Comparison of ENCODE assay signal across 10 mouse cellular contexts in genomic region chr3:89417131-89417530, GRCm38 (mm10). TPM values are rescaled to one million over a fixed set of nuclear protein-coding genes. Genes with fewer than 3 reads are reported as not detected.
DNase-seq lines count a peak whose midpoint lies in the region; ATAC-seq and TF ChIP-seq lines count a peak whose summit lies in the region.
"Had no signal": no experiment of that assay in that cellular context is flagged by ENCODE, and none has a peak within 500 bp of the region (broad histone marks: within the 10 kb centered on the region; RNA-seq: fewer than 3 reads in every experiment).

No protein-coding gene starts in this region.

- peak overlapping the region; percentile 85 for H3K4me3 ChIP-seq in gastrocnemius, adult 2 months
- H3K4me3 ChIP-seq in ES-Bruce4 (ENCODE audit: low read depth, low read length), result peak overlapping the region; percentile 80
- H3K4me3 ChIP-seq in hindbrain, embryonic 10.5 days, result peak overlapping the region; percentile 70
- H3K4me3 ChIP-seq in liver, embryonic 16.5 days (ENCODE audit: low read depth, low read length), result peak overlapping the region; percentile 83

- H3K9me3 ChIP-seq in ES-Bruce4 (replicated peaks; ENCODE audit: control insufficient read depth, insufficient read depth, low read length, poor library complexity, severe bottlenecking), result no peaks in the 10 kb centered on the region
- no peaks in the 10 kb centered on the region for H3K9me3 ChIP-seq in hindbrain, embryonic 10.5 days
- H3K9me3 ChIP-seq in liver, embryonic 16.5 days (replicated peaks; ENCODE audit: control insufficient read depth, low read length), result no peaks in the 10 kb centered on the region

- intact Hi-C loops in gastrocnemius, adult 2 months (cut with DNase I), result no loop called here

- peaks cover 26% of the 10 kb centered on the region for H3K36me3 ChIP-seq in ES-Bruce4 (ENCODE audit: control insufficient read depth, insufficient read depth, low read length, poor library complexity, severe bottlenecking)
- H3K36me3 ChIP-seq in hindbrain, embryonic 10.5 days, result peaks cover 38% of the 10 kb centered on the region
- peaks cover 29% of the 10 kb centered on the region for H3K36me3 ChIP-seq in liver, embryonic 16.5 days (ENCODE audit: control insufficient read depth, insufficient read depth)

- TF ChIP-seq CTCF in gastrocnemius, adult 2 months (IDR thresholded peaks at IDR 0.05), result no peak
- TF ChIP-seq CTCF in ES-Bruce4 (IDR thresholded peaks at IDR 0.05; ENCODE audit: low read depth, low read length), result no peak

- TF ChIP-seq EP300 in ES-Bruce4 (IDR thresholded peaks at IDR 0.05; ENCODE audit: insufficient read depth, low read depth, low read length), result no peak

- no peak overlapping the region for H3K27ac ChIP-seq in gastrocnemius, adult 2 months
- peak overlapping the region; percentile 79 for H3K27ac ChIP-seq in ES-Bruce4 (ENCODE audit: insufficient read depth, low read length)
- H3K27ac ChIP-seq in hindbrain, embryonic 10.5 days, result peak overlapping the region; percentile 96
- peak overlapping the region; percentile 81 for H3K27ac ChIP-seq in liver, embryonic 16.5 days (ENCODE audit: low read length)

- H3K27me3 ChIP-seq in ES-Bruce4 (ENCODE audit: control insufficient read depth, insufficient read depth, low read length, poor library complexity, severe bottlenecking), result no peaks in the 10 kb centered on the region
- H3K27me3 ChIP-seq in hindbrain, embryonic 10.5 days (ENCODE audit: insufficient read depth, poor library complexity, severe bottlenecking), result no peaks in the 10 kb centered on the region
- H3K27me3 ChIP-seq in liver, embryonic 16.5 days (ENCODE audit: control insufficient read depth, insufficient read depth, low read depth, low read length), result no peaks in the 10 kb centered on the region

- H3K9ac ChIP-seq in ES-Bruce4 (ENCODE audit: low read depth, poor library complexity, severe bottlenecking), result peak overlapping the region; percentile 89
- H3K9ac ChIP-seq in liver, embryonic 16.5 days (ENCODE audit: low read depth, low read length), result peak overlapping the region; percentile 71

- H3K4me1 ChIP-seq in ES-Bruce4 (ENCODE audit: control insufficient read depth, insufficient read depth, low read length), result no peaks in the 10 kb centered on the region
- H3K4me1 ChIP-seq in hindbrain, embryonic 10.5 days (replicated peaks), result peaks cover 42% of the 10 kb centered on the region
- H3K4me1 ChIP-seq in liver, embryonic 16.5 days (ENCODE audit: control insufficient read depth, low read depth, low read length), result peaks cover 34% of the 10 kb centered on the region

- no peak for TF ChIP-seq POLR2A in ES-Bruce4 (IDR thresholded peaks at IDR 0.05; ENCODE audit: insufficient read depth, low read length)

- DNase-seq in gastrocnemius, adult 2 months, result no peak
- no peak for DNase-seq in gastrocnemius, adult 8-10 months (ENCODE audit: low spot score in 2 of 2)
- DNase-seq in hindbrain, embryonic 10.5 days (ENCODE audit: low spot score), result no peak
- DNase-seq in T-cell, adult 2 months (ENCODE audit: low spot score), result no peak
- DNase-seq in urinary bladder, adult 18-20 months (ENCODE audit: low spot score in 2 of 2), result no peak
- DNase-seq: adrenal gland, postnatal 25 days; lung, adult 2 months had no signal

- 37% methylated on average over 2 of the region's 2 CpGs for WGBS in hindbrain, embryonic 10.5 days
- WGBS in liver, embryonic 16.5 days (ENCODE audit: insufficient replicate concordance), result 8% methylated on average over 2 of the region's 2 CpGs

- H3K4me2 ChIP-seq in liver, embryonic 16.5 days (ENCODE audit: low read depth, low read length), result peak overlapping the region; percentile 65

- ATAC-seq in liver, embryonic 16.5 days (ENCODE audit: low read depth), result no peak
- no peak for ATAC-seq in monocyte, adult 5-6 weeks (replicated peaks; ENCODE audit: insufficient number of reproducible peaks, low FRiP score, low TSS enrichment, poor library complexity, severe bottlenecking)

RNA-seq across cellular contexts. Expression of gene Cks1b, which starts 1.1 kb away (rescaled TPM):
- total RNA-seq in gastrocnemius, adult 2 months (2021), result 1 to 10 TPM; 1.8 to 2.5 TPM
- total RNA-seq in gastrocnemius, adult 8-10 months (2022), result 1 to 10 TPM; 2.3 to 3.4 (median 2.6) TPM
- polyA plus RNA-seq in ES-Bruce4 (2011; ENCODE audit: insufficient read depth, insufficient read length, low read depth, missing spikeins), result 290 and 304 TPM in 2 replicates
- 535 and 648 TPM in 2 replicates for polyA plus RNA-seq in hindbrain, embryonic 10.5 days (2016; fragmentation: Nextera tagmentation; extraction: Ambion mirVana)
- 176 and 206 TPM in 2 replicates for polyA plus RNA-seq in liver, embryonic 16.5 days (2015; fragmentation: Nextera tagmentation; extraction: Ambion mirVana)
- 7.5 to 10.2 TPM (median 8.1 TPM) in 3 replicates for total RNA-seq in monocyte, adult 5-6 weeks (2017)

RNA-seq across cellular contexts. Expression of gene Shc1, which starts 1.1 kb away (rescaled TPM):
- 10 to 100 TPM; 15.0 to 17.2 TPM for total RNA-seq in gastrocnemius, adult 2 months (2021)
- total RNA-seq in gastrocnemius, adult 8-10 months (2022), result 10 to 100 TPM; 14.1 to 20.6 (median 17.7) TPM
- polyA plus RNA-seq in ES-Bruce4 (2011; ENCODE audit: insufficient read depth, insufficient read length, low read depth, missing spikeins), result 87.4 and 88.9 TPM in 2 replicates
- 58.3 and 68.1 TPM in 2 replicates for polyA plus RNA-seq in hindbrain, embryonic 10.5 days (2016; fragmentation: Nextera tagmentation; extraction: Ambion mirVana)
- polyA plus RNA-seq in liver, embryonic 16.5 days (2015; fragmentation: Nextera tagmentation; extraction: Ambion mirVana), result 43.2 and 46.0 TPM in 2 replicates
- 48.9 to 65.4 TPM (median 58.4 TPM) in 3 replicates for total RNA-seq in monocyte, adult 5-6 weeks (2017)

RNA-seq across cellular contexts. Expression of gene Flad1, which starts 5.5 kb away (rescaled TPM):
- total RNA-seq in gastrocnemius, adult 2 months (2021), result 10 to 100 TPM; 40.8 to 56.4 TPM
- total RNA-seq in gastrocnemius, adult 8-10 months (2022), result 10 to 100 TPM; 37.8 to 46.1 (median 41.6) TPM
- polyA plus RNA-seq in ES-Bruce4 (2011; ENCODE audit: insufficient read depth, insufficient read length, low read depth, missing spikeins), result 16.5 and 25.1 TPM in 2 replicates
- 28.3 and 31.9 TPM in 2 replicates for polyA plus RNA-seq in hindbrain, embryonic 10.5 days (2016; fragmentation: Nextera tagmentation; extraction: Ambion mirVana)
- 14.9 and 15.1 TPM in 2 replicates for polyA plus RNA-seq in liver, embryonic 16.5 days (2015; fragmentation: Nextera tagmentation; extraction: Ambion mirVana)
- 16.5 to 22.8 TPM (median 22.4 TPM) in 3 replicates for total RNA-seq in monocyte, adult 5-6 weeks (2017)

RNA-seq across cellular contexts. Expression of gene Pygo2, which starts 12.9 kb away (rescaled TPM):
- 10 to 100 TPM in 1 of 2 experiments, 1 to 10 TPM in 1; 9.5 to 10.1 TPM for total RNA-seq in gastrocnemius, adult 2 months (2021)
- 10 to 100 TPM in 3 of 4 experiments, 1 to 10 TPM in 1; 9.2 to 12.3 (median 10.1) TPM for total RNA-seq in gastrocnemius, adult 8-10 months (2022)
- polyA plus RNA-seq in ES-Bruce4 (2011; ENCODE audit: insufficient read depth, insufficient read length, low read depth, missing spikeins), result 41.7 and 43.3 TPM in 2 replicates
- 46.0 and 50.4 TPM in 2 replicates for polyA plus RNA-seq in hindbrain, embryonic 10.5 days (2016; fragmentation: Nextera tagmentation; extraction: Ambion mirVana)
- polyA plus RNA-seq in liver, embryonic 16.5 days (2015; fragmentation: Nextera tagmentation; extraction: Ambion mirVana), result 6.6 and 8.7 TPM in 2 replicates
- total RNA-seq in monocyte, adult 5-6 weeks (2017), result 11.0 to 18.5 TPM (median 17.6 TPM) in 3 replicates

RNA-seq across cellular contexts. Expression of gene Lenep, which starts 14.5 kb away (rescaled TPM):
- 1 to 10 TPM in 1 of 2 experiments, under 1 TPM in 1; 0.41 to 2.1 TPM for total RNA-seq in gastrocnemius, adult 2 months (2021)
- 1 to 10 TPM in 1 of 4 experiments, not detected in 3; 2.8 TPM for total RNA-seq in gastrocnemius, adult 8-10 months (2022)
- not detected in 2 replicates for polyA plus RNA-seq in ES-Bruce4 (2011; ENCODE audit: insufficient read depth, insufficient read length, low read depth, missing spikeins)
- 1.7 TPM in 1 of 2 replicates, not detected in the other for polyA plus RNA-seq in hindbrain, embryonic 10.5 days (2016; fragmentation: Nextera tagmentation; extraction: Ambion mirVana)
- not detected in 2 replicates for polyA plus RNA-seq in liver, embryonic 16.5 days (2015; fragmentation: Nextera tagmentation; extraction: Ambion mirVana)
- total RNA-seq in monocyte, adult 5-6 weeks (2017), result 1.4 TPM in 1 of 3 replicates, not detected in the others
- total RNA-seq: adrenal gland, postnatal 25 days had no signal
